Comparison of ENCODE assay signal across 13 mouse cellular contexts in the genomic region with DNA sequence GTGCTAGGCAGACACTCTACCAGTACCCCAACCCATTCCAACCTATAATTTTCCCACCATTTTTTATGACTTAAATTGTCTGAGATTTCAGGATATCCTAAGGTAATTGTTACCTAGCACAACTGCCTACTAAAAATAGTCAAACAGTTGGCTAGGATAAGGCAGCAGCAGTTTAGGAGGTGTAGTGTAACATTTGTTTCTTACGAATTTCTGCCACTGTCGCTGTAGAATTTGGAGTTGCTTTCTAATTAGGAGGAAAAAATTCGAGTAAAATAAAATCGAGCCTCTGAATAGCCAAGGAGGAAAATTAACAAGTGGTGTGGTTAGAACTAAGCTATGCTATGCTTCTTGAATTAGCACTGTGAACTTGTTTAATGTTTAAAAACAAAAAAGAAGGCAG.
"Had no signal": no experiment of that assay in that cellular context is flagged by ENCODE, and none has a peak within 500 bp of the region (broad histone marks: within the 10 kb centered on the region; RNA-seq: fewer than 3 reads in every experiment).

No protein-coding gene starts in this region.

- H3K27ac ChIP-seq: limb, embryonic 15.5 days; liver, embryonic 12.5 days; midbrain, embryonic 10.5 days; neural tube, embryonic 15.5 days had no signal

- H3K4me1 ChIP-seq: midbrain, embryonic 10.5 days had no signal

- H3K9me3 ChIP-seq: limb, embryonic 15.5 days; liver, embryonic 12.5 days; midbrain, embryonic 10.5 days; neural tube, embryonic 15.5 days had no signal

- H3K4me2 ChIP-seq: limb, embryonic 15.5 days; liver, embryonic 12.5 days; lung, embryonic 14.5 days; neural tube, embryonic 15.5 days had no signal

- H3K4me3 ChIP-seq: limb, embryonic 15.5 days; liver, embryonic 12.5 days; midbrain, embryonic 10.5 days; myocyte; neural tube, embryonic 15.5 days had no signal

- H3K27me3 ChIP-seq: limb, embryonic 15.5 days; liver, embryonic 12.5 days; neural tube, embryonic 15.5 days had no signal

- ATAC-seq: liver, embryonic 12.5 days had no signal

- DNase-seq: kidney, postnatal 36 days; lung, postnatal 10 days; lung, postnatal 4 days; midbrain, embryonic 14.5 days; right cerebral cortex, adult 18-20 months; right cerebral cortex, postnatal 25 days; thymus, postnatal 36 days had no signal

- H3K36me3 ChIP-seq: neural tube, embryonic 15.5 days had no signal

- H3K9ac ChIP-seq: limb, embryonic 15.5 days; liver, embryonic 12.5 days; lung, embryonic 14.5 days; neural tube, embryonic 15.5 days had no signal
